Comparison of ENCODE assay signal across 22 mouse cellular contexts in genomic region chr19:29088628-29089027, GRCm38 (mm10). TPM values are rescaled to one million over a fixed set of nuclear protein-coding genes. Genes with fewer than 3 reads are reported as not detected.
DNase-seq lines count a peak whose midpoint lies in the region; ATAC-seq and TF ChIP-seq lines count a peak whose summit lies in the region.
"Had no signal": no experiment of that assay in that cellular context is flagged by ENCODE, and none has a peak within 500 bp of the region (broad histone marks: within the 10 kb centered on the region; RNA-seq: fewer than 3 reads in every experiment).

No protein-coding gene starts in this region.

- H3K9me3 ChIP-seq in liver, embryonic 11.5 days (ENCODE audit: control insufficient read depth, low read length) = no peaks in the 10 kb centered on the region; the same call in 1 of the 2 replicates
- H3K9me3 ChIP-seq in liver, embryonic 12.5 days (replicated peaks) = no peaks in the 10 kb centered on the region
- H3K9me3 ChIP-seq in MEL (replicated peaks; ENCODE audit: insufficient read depth, low read length) = no peaks in the 10 kb centered on the region
- H3K9me3 ChIP-seq: forebrain, embryonic 12.5 days; forebrain, embryonic 15.5 days had no signal

- no peaks in the 10 kb centered on the region for H3K36me3 ChIP-seq in liver, embryonic 11.5 days (ENCODE audit: control insufficient read depth, insufficient read depth, low read length)
- peaks cover 27% of the 10 kb centered on the region for H3K36me3 ChIP-seq in liver, embryonic 12.5 days
- no peaks in the 10 kb centered on the region; a peak in 1 of 4 replicates for H3K36me3 ChIP-seq in MEL (ENCODE audit: control insufficient read depth in 1 of 2, insufficient read depth in 2 of 2, low read length in 2 of 2)
- H3K36me3 ChIP-seq: forebrain, embryonic 12.5 days; forebrain, embryonic 15.5 days had no signal

- no peaks in the 10 kb centered on the region for H3K79me2 ChIP-seq in MEL (ENCODE audit: control insufficient read depth, insufficient read depth, low read length, poor library complexity)

- DNase-seq in liver, embryonic 11.5 days (ENCODE audit: low spot score) = no peak
- peak; percentile 48 for DNase-seq in MEL (ENCODE audit: low read depth, low spot score)
- DNase-seq in cerebellum, adult 9-11 months = no peak
- DNase-seq: adrenal gland, adult 8-10 months; adrenal gland, postnatal 25 days; cerebellum, adult 11-12 months; cerebellum, adult 8-10 months; cerebellum, postnatal 14 days; gastrocnemius, postnatal 25 days; heart, postnatal 36 days had no signal

- no peak for TF ChIP-seq RAD21 in MEL (IDR thresholded peaks at IDR 0.05; ENCODE audit: low read depth, low read length)

- 0 out of 2 replicates have a peak, but pooled peaks have one; percentile 34 for ATAC-seq in liver, embryonic 11.5 days (replicated peaks; ENCODE audit: low FRiP score)
- no peak; the same call in 1 of the 2 replicates for ATAC-seq in liver, embryonic 12.5 days
- peak; percentile 47; the same call in 1 of the 2 replicates for ATAC-seq in erythroblast, adult 5-6 weeks (replicated peaks; ENCODE audit: low FRiP score, poor library complexity, severe bottlenecking)
- 0 out of 2 replicates have a peak, but pooled peaks have one; percentile 55 for ATAC-seq in megakaryocyte-erythroid progenitor cell, adult 5-6 weeks (replicated peaks; ENCODE audit: low FRiP score, low TSS enrichment, poor library complexity, severe bottlenecking)
- ATAC-seq: activated CD4-positive, CD25-positive, alpha-beta regulatory T cell, adult 4 months; CD4-positive, CD25-positive, alpha-beta regulatory T cell, adult 4 months; forebrain, embryonic 15.5 days; hindbrain, postnatal 0 days; inflammation-experienced regulatory T-cells, adult 6 months had no signal

- H3K9ac ChIP-seq in liver, embryonic 11.5 days (ENCODE audit: low read depth, low read length) = no peak overlapping the region
- H3K9ac ChIP-seq in liver, embryonic 12.5 days = no peak overlapping the region
- H3K9ac ChIP-seq in MEL (ENCODE audit: control insufficient read depth, low read depth, low read length, poor library complexity, severe bottlenecking) = no peak overlapping the region
- H3K9ac ChIP-seq: forebrain, embryonic 12.5 days; forebrain, embryonic 15.5 days; hindbrain, embryonic 14.5 days had no signal

- no peak overlapping the region for H3K4me2 ChIP-seq in liver, embryonic 11.5 days
- H3K4me2 ChIP-seq in liver, embryonic 12.5 days = no peak overlapping the region
- H3K4me2 ChIP-seq: forebrain, embryonic 12.5 days; forebrain, embryonic 15.5 days; heart, embryonic 11.5 days; hindbrain, embryonic 14.5 days had no signal

- TF ChIP-seq EP300 in MEL (IDR thresholded peaks at IDR 0.05; ENCODE audit: low read depth in 1 of 2, low read length in 2 of 2) = peak in 1 of 2 experiments; percentile 38; a peak in 1 of 4 replicates

- H3K4me3 ChIP-seq in liver, embryonic 11.5 days (ENCODE audit: low read depth, low read length) = no peak overlapping the region
- no peak overlapping the region for H3K4me3 ChIP-seq in liver, embryonic 12.5 days
- H3K4me3 ChIP-seq in MEL (ENCODE audit: control insufficient read depth in 1 of 2, insufficient read depth in 1 of 2, low read depth in 2 of 2, low read length in 2 of 2) = no peak overlapping the region
- H3K4me3 ChIP-seq: forebrain, embryonic 12.5 days; forebrain, embryonic 15.5 days; heart, adult 2 months had no signal

- TF ChIP-seq CTCF in MEL (IDR thresholded peaks at IDR 0.05 in 2 of 3, conservative IDR thresholded peaks at IDR 0.05 in 1 of 3; ENCODE audit: control insufficient read depth in 1 of 3, insufficient read depth in 1 of 3, low read depth in 2 of 3, low read length in 3 of 3, poor library complexity in 1 of 3, severe bottlenecking in 1 of 3) = no peak

- no peak for TF ChIP-seq POLR2A in MEL (IDR thresholded peaks at IDR 0.05; ENCODE audit: control insufficient read depth in 1 of 2, insufficient read depth in 1 of 2, low read depth in 1 of 2, low read length in 2 of 2, poor library complexity in 1 of 2)

- no peaks in the 10 kb centered on the region for H3K27me3 ChIP-seq in liver, embryonic 11.5 days (replicated peaks; ENCODE audit: control insufficient read depth, insufficient read depth, low read length)
- no peaks in the 10 kb centered on the region for H3K27me3 ChIP-seq in liver, embryonic 12.5 days (replicated peaks)
- H3K27me3 ChIP-seq in MEL (ENCODE audit: control insufficient read depth in 1 of 2, insufficient read depth in 2 of 2, low read length in 2 of 2) = no peaks in the 10 kb centered on the region
- H3K27me3 ChIP-seq: forebrain, embryonic 12.5 days; forebrain, embryonic 15.5 days had no signal

- H3K27ac ChIP-seq in liver, embryonic 11.5 days (ENCODE audit: low read depth, low read length) = no peak overlapping the region
- H3K27ac ChIP-seq in liver, embryonic 12.5 days = no peak overlapping the region
- no peak overlapping the region for H3K27ac ChIP-seq in MEL (ENCODE audit: control insufficient read depth, low read depth, low read length)
- H3K27ac ChIP-seq: forebrain, embryonic 12.5 days; forebrain, embryonic 15.5 days; heart, adult 2 months; hindbrain, embryonic 14.5 days; hindbrain, postnatal 0 days had no signal

- 64% methylated on average over 6 of the region's 6 CpGs for WGBS in liver, embryonic 11.5 days
- WGBS in liver, embryonic 12.5 days (ENCODE audit: insufficient replicate concordance) = 56% methylated on average over 6 of the region's 6 CpGs

- no peaks in the 10 kb centered on the region for H3K4me1 ChIP-seq in liver, embryonic 11.5 days (replicated peaks; ENCODE audit: control insufficient read depth, insufficient read depth, low read length)
- H3K4me1 ChIP-seq in liver, embryonic 12.5 days = peaks cover 12% of the 10 kb centered on the region
- 0 out of 4 replicates have a peak, but pooled peaks cover 0 to 7% of the 10 kb centered on the region in 2 experiments for H3K4me1 ChIP-seq in MEL (ENCODE audit: control insufficient read depth in 1 of 2, insufficient read depth in 2 of 2, low read length in 2 of 2)
- H3K4me1 ChIP-seq: forebrain, embryonic 12.5 days; forebrain, embryonic 15.5 days had no signal

TF ChIP-seq in MEL, 35 proteins besides CTCF, POLR2A, EP300 and RAD21:
- no peak for TF ChIP-seq BHLHE40 (IDR thresholded peaks at IDR 0.05; ENCODE audit: borderline replicate concordance, low read depth, low read length)
- no peak for TF ChIP-seq UBTF (IDR thresholded peaks at IDR 0.05; ENCODE audit: borderline replicate concordance, insufficient read depth, low read depth, low read length)
- peak; percentile 55 for TF ChIP-seq GATA1 (IDR thresholded peaks at IDR 0.05; ENCODE audit: low read depth, low read length)
- TF ChIP-seq MAFK (IDR thresholded peaks at IDR 0.05; ENCODE audit: borderline replicate concordance, low read depth, low read length) = no peak
- TF ChIP-seq MYB (IDR thresholded peaks at IDR 0.05; ENCODE audit: low read depth, low read length) = no peak
- 0 out of 2 replicates have a peak, but pooled peaks have one; percentile 36 for TF ChIP-seq TBP (IDR thresholded peaks at IDR 0.05; ENCODE audit: low read depth, low read length)
- TF ChIP-seq MAX (IDR thresholded peaks at IDR 0.05; ENCODE audit: low read length) = no peak
- TF ChIP-seq USF1 (IDR thresholded peaks at IDR 0.05; ENCODE audit: low read depth, low read length) = peak; percentile 72; the same call in 1 of the 2 replicates
- TF ChIP-seq MEF2A (IDR thresholded peaks at IDR 0.05; ENCODE audit: extremely low read depth, insufficient replicate concordance, low read depth, low read length, poor library complexity, severe bottlenecking) = no peak
- no peak for TF ChIP-seq POLR2AphosphoS2 (IDR thresholded peaks at IDR 0.05; ENCODE audit: low read length)
- TF ChIP-seq ZNF384 (IDR thresholded peaks at IDR 0.05; ENCODE audit: low read depth, low read length) = no peak
- no peak for TF ChIP-seq TCF12 (IDR thresholded peaks at IDR 0.05; ENCODE audit: low read depth, low read length)
- TF ChIP-seq ZKSCAN1 (IDR thresholded peaks at IDR 0.05; ENCODE audit: low read depth, low read length) = no peak
- TF ChIP-seq USF2 (IDR thresholded peaks at IDR 0.05; ENCODE audit: borderline replicate concordance in 1 of 2, insufficient read depth in 1 of 2, low read depth in 1 of 2, low read length in 2 of 2) = no peak

RNA-seq across cellular contexts. Expression of gene Rcl1, which starts 12.5 kb away (rescaled TPM):
- 114 and 120 TPM in 2 replicates for polyA plus RNA-seq in liver, embryonic 11.5 days (2014; fragmentation: Nextera tagmentation; extraction: Ambion mirVana)
- 81.1 and 83.7 TPM in 2 replicates for polyA plus RNA-seq in liver, embryonic 12.5 days (2016; fragmentation: Nextera tagmentation; extraction: Ambion mirVana)
- 75.1 and 86.4 TPM in 2 replicates for total RNA-seq in MEL (2012; rRNA removed)
- polyA plus RNA-seq in MEL (2012; ENCODE audit: insufficient read depth in 1 of 2, insufficient read length in 2 of 2, low read depth in 1 of 2, low replicate concordance in 2 of 2, missing spikeins in 1 of 2) = 100 to 1,000 TPM in 1 of 2 experiments, not detected in 1; 122 TPM
- 22.9 and 35.7 TPM in 2 replicates for total RNA-seq in erythroblast, adult 5-6 weeks (2015; ENCODE audit: low replicate concordance)
- 47.8 and 63.0 TPM in 2 replicates for total RNA-seq in erythroblast, adult 5-6 weeks (2017; ENCODE audit: low replicate concordance)
- 51.2 and 73.7 TPM in 2 replicates for total RNA-seq in megakaryocyte-erythroid progenitor cell, adult 5-6 weeks (2014; fragmentation: Nextera tagmentation)
- 99.9 and 100 TPM in 2 replicates for total RNA-seq in megakaryocyte-erythroid progenitor cell, adult 5-6 weeks (2017)

RNA-seq across cellular contexts. Expression of gene Ak3, which starts 40.9 kb away (rescaled TPM):
- polyA plus RNA-seq in liver, embryonic 11.5 days (2014; fragmentation: Nextera tagmentation; extraction: Ambion mirVana) = 90.6 and 98.4 TPM in 2 replicates
- 56.9 and 59.3 TPM in 2 replicates for polyA plus RNA-seq in liver, embryonic 12.5 days (2016; fragmentation: Nextera tagmentation; extraction: Ambion mirVana)
- 41.0 and 47.3 TPM in 2 replicates for total RNA-seq in MEL (2012; rRNA removed)
- polyA plus RNA-seq in MEL (2012; ENCODE audit: insufficient read depth in 1 of 2, insufficient read length in 2 of 2, low read depth in 1 of 2, low replicate concordance in 2 of 2, missing spikeins in 1 of 2) = 10 to 100 TPM; 50.0 to 86.3 TPM
- total RNA-seq in erythroblast, adult 5-6 weeks (2015; ENCODE audit: low replicate concordance) = 10.4 and 19.4 TPM in 2 replicates
- 6.7 and 9.2 TPM in 2 replicates for total RNA-seq in erythroblast, adult 5-6 weeks (2017; ENCODE audit: low replicate concordance)
- total RNA-seq in megakaryocyte-erythroid progenitor cell, adult 5-6 weeks (2014; fragmentation: Nextera tagmentation) = 93.3 and 99.1 TPM in 2 replicates
- total RNA-seq in megakaryocyte-erythroid progenitor cell, adult 5-6 weeks (2017) = 76.1 and 91.7 TPM in 2 replicates
